Mouse (Mus musculus) R1 (cell line): ENCODE measurements at regions not wholly inside any gene's neighbourhood (a gene's known extent, or its start where the extent isn't known, plus 50 kb on each side); places are given as distances from the start of the nearest gene placed in this dataset.

Experiments
- DNase-seq: peaks from one replicate; pipeline ENCODE4 v3.0.0-alpha.2; 2018; ENCODE audit warnings: low read depth, low spot score

DNA sequence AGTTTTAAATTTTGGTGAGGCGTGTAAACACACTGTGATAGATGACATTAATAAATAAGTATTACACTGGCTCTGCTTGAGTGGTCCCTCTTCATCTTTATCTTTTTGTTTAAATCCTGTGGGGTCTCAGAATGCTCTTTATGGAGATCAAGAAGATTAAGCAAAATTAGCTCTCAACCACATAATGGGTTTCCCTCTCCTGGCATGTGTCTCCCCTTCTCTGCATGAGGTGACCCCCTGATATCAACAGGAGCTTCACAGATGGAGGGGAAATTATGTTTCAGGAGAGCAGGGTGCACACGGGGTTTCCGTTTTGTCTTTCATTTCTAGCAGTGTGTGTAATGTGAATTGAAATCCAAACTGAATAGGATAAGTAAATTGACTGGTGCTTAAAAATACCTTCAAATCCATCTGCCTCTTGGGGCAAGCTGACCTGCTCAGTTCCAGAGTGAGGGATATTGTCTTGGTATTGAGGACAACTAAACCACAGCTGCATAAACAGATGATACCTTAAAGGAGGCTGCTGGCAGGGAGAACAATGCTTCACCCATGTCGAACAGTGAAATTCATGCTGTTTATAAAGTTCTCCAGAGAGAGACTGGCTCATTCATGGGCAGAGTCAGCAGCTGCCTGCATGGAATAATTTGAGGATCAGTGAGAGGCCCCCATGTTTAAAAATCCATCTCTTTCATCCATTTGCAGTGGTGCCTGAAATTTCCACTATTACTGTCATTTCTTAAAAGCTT, 518.3 kb upstream of the Nr2f1 start:
- DNase-seq, result no peak

DNA sequence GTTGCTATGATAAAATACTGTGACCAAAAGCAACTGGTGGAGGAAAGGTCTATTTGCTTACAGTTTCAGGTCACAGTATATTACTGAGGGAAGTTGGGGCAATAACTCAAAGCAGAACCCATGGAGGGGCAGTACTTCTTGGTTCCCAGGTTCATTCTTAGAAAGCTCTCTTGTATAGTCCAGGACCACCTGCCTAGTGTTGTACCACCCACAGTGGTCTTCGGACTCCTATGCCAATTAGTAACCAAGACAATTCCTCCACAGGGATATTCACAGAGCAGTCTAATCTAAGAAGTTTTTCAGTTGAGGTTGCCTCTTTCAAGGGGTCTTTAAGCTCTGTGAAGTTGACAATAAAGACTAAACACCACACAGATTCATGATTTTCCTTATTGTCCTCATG, 517.6 kb upstream of the Nr2f1 start:
- DNase-seq, result no peak

DNA sequence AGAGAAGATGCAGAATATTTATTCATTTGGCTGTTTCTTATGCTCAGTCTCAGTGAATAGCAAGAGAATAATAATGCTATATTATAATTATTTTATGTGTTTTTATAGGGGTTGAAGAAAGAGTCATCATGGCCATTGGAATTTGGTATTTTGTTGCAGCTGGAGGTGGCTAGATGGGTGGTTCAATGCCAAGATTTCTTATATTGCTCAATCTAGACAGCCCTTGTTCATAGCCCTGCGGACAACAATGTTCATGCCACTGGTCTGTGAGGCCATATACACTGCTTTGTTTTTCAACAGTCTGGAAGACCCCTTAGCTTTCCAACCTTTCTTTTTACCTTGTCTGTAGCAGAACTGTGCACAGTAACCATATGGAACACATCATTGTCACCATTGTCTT, 505.1 kb upstream of the Nr2f1 start:
- DNase-seq, result no peak

DNA sequence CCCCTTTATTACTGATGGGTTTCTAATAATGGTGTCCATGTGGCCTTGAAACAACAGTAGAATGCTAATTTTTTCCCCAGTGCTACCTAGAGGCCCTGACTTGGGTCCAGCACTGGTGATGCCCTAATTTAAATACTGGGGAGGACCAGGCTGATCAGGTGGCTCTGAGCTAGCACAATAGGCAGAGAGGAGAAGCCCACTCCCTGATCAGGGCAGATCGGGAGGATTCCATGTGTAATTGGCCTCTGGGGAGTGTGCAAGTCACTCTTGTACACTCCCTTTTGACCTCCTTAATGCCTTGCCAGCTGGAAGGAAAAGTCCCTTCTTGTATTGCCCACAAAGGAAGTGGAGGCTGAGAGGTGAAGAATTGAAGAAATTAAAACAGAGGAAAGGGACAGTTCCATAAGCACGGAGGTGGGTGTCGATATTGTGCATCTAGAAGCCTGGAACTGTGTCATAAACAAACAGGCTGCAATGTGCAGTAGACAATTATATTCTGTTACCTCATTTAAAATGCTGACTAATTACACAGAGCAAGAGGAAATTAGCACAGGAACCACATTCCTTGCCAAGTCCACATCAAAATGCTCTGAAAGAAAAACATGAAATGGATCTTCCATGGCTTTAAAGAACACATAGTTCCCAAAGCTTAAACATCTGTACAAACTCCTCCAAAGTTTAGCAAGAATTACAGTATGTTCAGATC, 498.4 kb upstream of the Nr2f1 start:
- DNase-seq, result peak; percentile 1

DNA sequence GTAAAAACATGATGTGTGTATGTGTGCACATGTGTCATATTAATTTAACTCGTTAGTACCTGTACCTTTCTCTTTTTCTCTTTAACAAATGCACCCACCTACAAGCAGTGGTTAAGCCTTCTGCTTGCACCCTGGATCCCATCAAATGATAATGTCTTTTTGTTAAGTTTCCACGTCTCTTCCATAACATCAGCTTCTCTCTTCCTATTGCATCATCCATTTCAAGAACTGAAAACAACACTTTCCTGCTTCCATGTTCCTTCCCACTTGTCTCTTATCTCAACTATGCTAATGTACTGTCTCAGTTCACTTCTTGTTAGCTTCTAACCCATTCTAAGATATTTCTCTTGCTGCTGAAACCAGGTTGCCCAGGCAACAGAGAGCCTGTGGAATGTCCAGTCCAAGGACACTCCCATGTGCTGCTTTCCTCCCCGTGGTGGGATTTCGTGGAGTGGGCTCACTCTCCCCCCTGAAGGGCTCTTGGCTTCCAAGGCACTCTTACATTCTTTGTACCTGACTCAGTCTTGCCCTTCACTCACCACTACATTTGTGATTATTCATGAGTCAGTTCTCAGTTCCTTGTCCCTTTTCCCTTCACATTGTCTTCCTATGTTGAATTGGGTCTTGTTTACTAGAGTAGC, 479.8 kb upstream of the Nr2f1 start:
- DNase-seq, result peak; percentile 64

DNA sequence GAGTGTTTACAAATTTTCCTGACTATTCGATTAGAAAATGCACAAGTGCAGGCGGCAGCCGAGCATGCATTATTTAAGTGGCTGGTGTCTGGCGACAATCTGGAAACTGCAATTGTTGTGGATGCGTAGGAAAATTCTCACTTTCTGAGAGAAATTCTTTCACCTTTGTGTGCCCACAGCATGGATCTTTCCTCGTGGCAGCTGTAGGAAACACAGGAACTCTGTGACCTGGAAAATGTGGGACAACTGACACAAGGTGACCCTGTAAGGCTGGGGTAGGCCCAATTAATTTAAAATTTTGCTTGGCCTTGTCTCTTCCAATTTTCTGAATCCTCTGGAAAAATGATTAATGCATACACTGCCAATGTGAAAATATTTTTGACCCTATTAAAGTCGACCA, 478.7 kb upstream of the Nr2f1 start:
- DNase-seq, result no peak

DNA sequence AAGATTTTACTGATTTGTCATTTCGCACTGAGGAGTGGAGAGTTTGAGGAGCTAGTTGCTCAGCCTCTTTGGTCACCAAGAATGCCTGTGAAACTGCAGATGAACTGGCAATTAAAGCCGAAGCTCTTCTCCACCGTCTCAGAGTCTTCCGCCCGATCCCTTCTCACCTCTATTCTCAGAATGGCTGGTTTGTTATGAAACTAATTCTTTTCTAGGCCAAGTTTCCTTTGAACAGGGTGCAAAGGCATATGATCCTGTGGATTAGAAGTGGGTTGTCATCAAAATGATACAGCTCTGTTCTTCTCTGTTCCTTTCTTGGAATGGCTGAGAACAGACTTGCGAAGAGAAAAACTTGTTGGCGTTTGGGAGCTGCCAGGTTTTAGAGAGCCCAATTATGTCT, 458.7 kb upstream of the Nr2f1 start:
- DNase-seq, result no peak

DNA sequence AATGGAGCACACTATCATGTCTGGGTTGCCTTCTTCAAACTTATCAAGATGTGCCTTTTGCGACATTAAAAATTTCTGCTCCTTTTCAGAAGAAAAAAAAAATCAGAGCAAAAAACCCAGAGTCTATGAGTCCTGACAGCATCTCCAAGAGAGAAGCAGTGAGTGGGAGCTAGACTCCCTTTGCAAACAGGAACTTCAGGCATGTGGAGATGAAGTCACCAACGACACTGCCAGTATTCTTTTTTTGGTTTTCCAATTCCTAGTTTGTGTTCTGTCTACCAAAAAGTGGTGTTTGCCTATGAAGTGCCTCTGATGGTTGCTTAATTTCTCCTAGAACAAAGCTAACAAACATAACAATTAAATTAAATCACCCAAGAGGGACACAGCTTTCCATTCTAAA, 457.2 kb upstream of the Nr2f1 start:
- DNase-seq, result no peak

DNA sequence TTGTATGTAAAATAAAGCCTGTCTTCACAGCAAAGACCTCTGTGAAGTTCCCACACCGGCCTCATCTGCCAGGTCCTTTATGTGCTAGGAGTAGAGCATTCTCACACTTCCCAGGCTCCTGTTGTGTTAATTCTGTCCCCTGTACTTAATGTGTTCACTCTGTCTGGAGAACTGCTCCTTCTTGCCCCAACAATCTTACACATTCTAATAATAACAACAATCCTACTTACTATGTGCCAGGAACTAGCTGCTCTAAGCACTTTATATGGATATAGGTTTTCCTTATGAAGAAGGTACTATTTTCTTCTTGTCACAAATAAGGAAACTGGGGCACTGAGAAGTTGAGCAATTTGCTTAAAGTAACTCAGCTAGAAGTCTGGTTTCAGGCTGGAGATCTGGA, 456.6 kb upstream of the Nr2f1 start:
- DNase-seq, result no peak

DNA sequence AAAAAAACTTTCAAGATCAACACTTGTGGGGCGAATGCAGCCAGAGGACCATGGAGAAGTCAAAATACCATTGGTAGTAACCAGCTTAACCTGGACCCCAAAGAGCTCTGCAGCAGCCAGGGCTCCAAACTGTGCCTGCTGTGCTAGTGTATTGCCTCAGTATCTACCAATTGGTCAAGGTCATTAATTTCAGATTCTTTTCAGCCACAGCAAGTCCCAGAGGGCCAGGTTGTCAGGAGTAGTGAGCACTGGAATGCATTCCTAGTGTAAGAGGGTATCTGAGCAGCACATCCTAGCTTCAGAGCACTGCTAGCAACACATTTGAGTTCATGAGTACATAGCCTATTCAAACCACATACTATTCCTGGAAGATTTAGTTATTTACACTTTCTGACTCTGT, 451.3 kb upstream of the Nr2f1 start:
- no peak for DNase-seq

DNA sequence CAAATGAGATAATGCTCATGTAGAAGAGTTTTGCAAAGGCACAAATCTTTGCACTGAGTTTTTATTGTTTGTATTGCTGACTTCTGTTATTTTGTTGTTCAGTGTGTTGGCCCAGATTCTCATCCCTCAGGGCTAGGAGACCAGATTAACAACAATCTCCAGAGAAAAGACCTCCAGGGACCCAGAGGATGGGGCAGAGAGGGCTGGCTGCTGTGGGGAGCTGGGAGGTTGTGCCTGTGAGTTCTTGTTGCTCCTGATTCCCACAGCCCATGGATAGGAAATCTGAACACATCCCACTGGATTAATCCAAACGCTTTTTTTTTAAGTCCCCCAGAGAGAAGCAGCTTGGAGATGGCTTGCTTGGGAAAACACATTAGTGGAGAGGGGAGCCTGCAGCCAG, 445.0 kb upstream of the Nr2f1 start:
- no peak for DNase-seq

DNA sequence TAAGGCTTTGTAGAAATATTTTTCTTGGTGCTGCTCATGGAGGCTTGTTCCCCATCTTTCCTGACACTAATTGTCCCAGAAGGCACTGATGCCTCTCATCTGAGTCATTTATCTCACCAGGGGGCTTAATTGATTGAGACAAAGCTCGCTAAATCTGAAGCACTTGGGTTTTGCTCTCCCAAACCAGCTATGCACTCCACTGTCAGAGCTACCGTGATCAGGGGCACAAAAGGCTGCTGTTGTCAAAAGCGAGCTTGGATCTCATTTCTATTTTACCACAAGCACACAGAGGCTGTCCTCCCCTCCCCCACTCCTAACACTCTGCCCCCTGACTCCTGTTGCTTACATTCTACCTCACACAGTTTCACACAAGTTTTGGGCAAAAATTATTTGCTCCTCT, 443.5 kb upstream of the Nr2f1 start:
- DNase-seq, result no peak

DNA sequence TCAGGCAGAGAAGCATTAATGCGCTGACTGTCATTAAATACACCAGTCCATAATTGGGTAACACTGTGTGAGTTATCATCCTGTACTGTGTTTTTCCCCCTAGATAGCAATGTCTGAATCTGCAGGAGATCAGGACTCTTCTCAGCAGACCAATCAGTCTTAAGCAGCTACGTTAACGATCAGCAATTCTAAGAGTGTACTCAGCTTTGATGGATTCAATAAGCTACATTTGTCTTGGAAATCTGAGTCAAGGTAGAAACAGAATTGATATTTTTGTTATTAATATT, 442.8 kb upstream of the Nr2f1 start:
- no peak for DNase-seq

DNA sequence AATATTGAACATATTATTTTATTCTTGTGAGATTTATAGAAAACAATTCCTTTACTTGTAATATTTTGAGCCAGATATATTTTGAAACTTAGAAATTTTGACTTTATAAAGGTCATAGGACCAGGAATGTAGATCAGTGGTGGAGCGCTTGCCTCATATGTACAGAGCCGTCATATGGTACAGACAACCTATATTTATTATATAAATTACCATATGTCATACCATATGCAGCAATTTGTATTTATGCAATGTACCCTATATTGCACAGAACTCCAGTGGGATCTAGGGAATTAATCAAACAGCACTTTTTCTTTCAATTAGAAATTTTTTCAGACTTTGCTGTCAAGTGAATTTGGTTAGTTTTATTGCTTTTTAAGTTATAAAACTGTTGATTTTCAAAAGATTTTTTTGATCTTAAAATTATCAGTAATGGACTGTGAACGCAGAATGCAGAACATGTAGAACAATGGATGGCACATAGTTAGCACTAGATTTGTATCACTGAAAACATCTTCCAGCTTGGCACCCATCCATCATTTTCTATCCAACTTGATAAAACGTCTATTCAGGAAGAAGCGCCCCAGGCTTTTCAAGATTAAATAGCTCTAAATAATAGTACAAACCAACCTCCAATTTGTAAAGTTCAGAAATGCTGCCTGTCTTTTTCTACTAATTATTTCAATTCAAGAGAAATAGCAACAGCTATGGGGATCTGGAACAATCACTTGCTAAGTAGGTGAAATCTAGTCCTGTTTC, 442.3 kb upstream of the Nr2f1 start:
- no peak for DNase-seq

DNA sequence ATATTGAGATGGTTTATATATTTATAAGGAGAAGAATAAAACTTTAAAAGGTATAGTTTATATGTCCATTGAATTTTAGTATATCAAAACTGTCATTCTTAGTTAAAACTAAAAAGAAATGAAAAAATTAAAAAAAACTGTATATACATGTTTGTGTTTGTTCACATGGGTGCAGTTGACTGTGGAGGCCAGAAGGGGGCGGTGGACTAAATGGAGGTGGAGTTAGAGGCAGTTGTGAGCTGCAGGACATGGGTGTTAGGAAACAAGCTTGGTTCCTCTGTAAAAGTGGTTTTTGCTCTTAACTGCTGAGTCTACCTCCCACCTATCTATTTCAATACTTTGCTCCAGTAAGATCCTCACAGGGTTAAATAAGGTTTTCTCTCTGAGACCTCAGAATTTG, 440.8 kb upstream of the Nr2f1 start:
- DNase-seq, result peak; percentile 62

DNA sequence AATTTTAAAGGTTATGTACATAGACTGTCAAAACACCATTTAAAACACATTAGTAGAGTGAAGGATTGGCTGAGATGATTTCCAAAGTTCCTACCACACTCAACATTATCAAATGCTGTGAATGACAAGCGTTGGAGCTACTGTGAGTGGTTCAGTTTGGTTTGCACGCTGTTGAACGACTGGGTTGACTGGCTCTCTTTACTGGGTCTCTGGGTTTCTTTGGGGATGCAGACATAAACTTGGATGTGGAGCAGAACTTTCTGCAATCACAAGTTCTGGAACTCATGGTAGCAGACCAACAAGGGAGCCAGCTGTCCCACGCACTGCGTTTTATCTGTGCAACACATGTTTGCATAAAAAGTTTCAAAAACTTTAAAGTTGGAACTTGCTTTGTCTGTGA, 438.9 kb upstream of the Nr2f1 start:
- DNase-seq, result no peak

DNA sequence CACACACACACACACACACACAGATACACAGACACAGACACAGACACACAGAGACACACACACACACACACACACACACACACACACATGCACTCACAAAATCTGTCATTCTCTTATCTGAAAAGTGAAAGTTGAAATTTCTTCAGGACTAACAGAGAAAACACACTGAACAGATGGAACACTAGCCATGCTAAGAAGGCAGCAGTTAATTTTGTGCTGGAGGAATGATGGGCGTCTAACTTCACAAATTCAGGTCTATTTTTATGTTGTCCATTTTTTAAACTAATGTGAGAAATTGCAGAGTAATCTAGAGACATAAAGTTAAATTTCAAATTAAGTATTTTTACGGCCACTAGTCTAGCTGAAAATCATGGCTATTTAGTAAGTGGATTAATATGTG, 432.1 kb upstream of the Nr2f1 start:
- no peak for DNase-seq

DNA sequence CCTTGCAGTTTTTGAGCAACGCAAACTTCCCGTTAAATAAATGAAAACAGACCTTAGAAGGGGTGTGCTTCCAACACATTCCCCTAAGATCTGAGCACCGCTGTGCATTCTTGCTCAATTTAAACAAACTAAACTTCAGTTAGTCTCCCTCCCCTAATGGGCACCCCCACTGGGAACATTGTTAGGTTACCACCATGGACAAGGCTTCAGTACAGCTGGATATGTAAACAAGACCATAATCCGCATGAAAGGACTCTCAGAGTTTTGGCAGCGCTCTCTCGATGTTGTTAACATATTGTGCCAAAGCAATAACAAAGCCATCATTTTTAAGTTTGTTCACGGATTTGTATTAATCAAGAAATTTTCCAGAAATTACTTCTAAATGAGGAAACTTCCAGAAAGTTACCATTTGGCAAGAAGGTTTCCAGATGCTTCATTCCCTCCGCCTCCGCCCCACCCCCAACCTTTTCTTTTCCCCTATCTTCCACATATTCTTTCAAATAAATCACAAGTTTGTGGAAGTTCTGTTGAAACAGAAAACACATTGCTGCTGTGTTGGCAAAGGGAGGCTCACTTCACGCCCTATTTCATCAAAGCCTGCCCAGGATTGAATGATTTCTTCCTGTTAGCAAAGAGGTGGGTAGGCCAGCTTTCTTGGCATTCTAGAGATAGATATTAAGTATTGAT, 429.6 kb upstream of the Nr2f1 start:
- peak; percentile 16 for DNase-seq

DNA sequence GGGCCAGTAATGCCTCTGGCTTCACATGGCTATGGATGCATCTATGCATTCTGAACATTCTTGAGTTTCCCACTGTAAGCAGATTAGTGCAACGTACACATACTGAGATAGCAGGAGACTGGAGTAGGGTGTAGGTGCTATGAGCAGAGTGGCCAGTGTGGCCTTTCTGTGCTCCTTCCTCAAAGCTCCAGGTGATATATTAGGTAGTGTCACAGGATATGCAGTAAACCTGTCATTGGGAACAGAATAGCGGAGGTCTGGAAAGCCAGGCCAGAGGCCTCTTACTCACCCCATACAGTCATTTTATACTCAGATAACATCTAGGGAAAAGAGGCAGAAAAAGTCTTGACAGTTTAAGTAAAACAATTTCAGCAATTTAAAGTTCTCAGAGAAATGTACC, 424.1 kb upstream of the Nr2f1 start:
- DNase-seq, result no peak

DNA sequence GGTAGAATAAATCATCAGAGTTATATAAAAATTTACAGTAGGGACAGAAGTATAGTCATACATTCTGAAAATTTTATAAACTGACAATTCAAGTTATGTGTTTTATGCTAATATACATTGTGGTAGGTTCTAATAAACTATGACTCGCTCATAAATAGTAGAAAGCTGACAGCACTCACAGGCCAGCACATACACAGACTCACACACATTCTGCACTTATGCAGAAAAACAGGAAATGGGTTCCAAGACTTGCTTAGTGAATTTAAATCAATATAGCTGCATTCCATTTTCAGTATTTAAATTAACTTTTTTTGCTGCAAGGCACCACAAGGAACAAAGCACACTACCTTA, 403.3 kb upstream of the Nr2f1 start:
- DNase-seq, result no peak

DNA sequence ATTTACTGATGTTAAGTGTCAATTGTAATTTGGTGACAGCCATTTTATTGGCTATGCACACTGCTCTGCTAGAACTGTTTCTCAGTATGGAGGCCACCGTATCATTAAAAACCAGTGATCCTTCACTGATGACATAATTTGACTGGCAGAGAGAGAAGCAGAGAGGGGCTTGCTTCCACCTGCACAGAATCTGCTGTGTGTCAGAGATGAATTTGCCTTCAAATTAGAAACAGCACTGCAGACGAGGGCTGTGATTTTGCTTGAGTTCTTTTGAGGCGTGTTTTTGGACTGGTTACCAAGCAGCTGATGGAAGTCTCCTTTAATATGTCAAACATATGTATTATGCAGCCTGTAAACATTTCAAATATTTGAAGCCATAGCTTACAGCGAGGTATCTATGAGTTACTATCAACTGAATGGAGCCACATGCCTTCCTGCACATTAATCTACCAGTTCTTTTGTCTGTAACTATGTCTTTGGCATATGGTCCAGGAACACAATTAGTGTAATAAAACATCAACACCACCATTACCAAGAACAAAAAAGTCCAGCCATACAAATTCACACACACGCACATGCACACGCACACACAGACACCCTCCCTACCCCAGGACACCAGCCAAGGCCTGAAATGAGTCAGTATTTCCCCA, 402.8 kb upstream of the Nr2f1 start:
- no peak for DNase-seq
